Mouse (Mus musculus) midbrain, embryonic 16.5 days (tissue): ENCODE data around the gene Tcf3. TPM values are rescaled to one million over a fixed set of nuclear protein-coding genes. Genes with fewer than 3 reads are reported as not detected.
A peak's percentile ranks its signal among the peaks of the same experiment; 100 is the strongest.

Experiments
- ATAC-seq: fragments of 200-750 bp; cut with Nextera tagmentation; 2 replicates; pipeline ENCODE4 v1.8.0; 2017; ENCODE audit warnings: moderate TSS enrichment
- H3K27ac ChIP-seq: fragments of 300-500 bp; sonication (generic); 2 replicates; pipeline ENCODE4 v1.5.1; 2014; ENCODE audit warnings: mild to moderate bottlenecking, low read length, mixed read lengths
- H3K27me3 ChIP-seq: fragments of 300-500 bp; sonication (generic); 2 replicates; pipeline ENCODE4 v1.6.1; 2014; ENCODE audit warnings: low read depth, low read length, mixed read lengths; ENCODE audit not compliant: control insufficient read depth, insufficient read depth
- H3K36me3 ChIP-seq: fragments of 300-500 bp; sonication (generic); 2 replicates; pipeline ENCODE4 v1.6.1; 2014; ENCODE audit warnings: mild to moderate bottlenecking, low read length, moderate library complexity, mixed read lengths; ENCODE audit not compliant: control insufficient read depth, insufficient read depth
- H3K4me1 ChIP-seq: fragments of 300-500 bp; sonication (generic); 2 replicates; pipeline ENCODE4 v1.6.1; 2014; ENCODE audit warnings: mild to moderate bottlenecking, low read length, mixed read lengths; ENCODE audit not compliant: control insufficient read depth, insufficient read depth
- H3K4me2 ChIP-seq: fragments of 300-500 bp; sonication (generic); 2 replicates; pipeline ENCODE4 v1.6.1; 2014; ENCODE audit warnings: mild to moderate bottlenecking, low read length, mixed read lengths
- H3K4me3 ChIP-seq: fragments of 300-500 bp; sonication (generic); 2 replicates; pipeline ENCODE4 v1.5.1; 2014; ENCODE audit warnings: low read depth, mild to moderate bottlenecking, low read length, moderate library complexity, mixed read lengths
- H3K9ac ChIP-seq: fragments of 300-500 bp; sonication (generic); 2 replicates; pipeline ENCODE4 v1.6.1; 2014; ENCODE audit warnings: low read depth, low read length, mixed read lengths
- H3K9me3 ChIP-seq: fragments of 300-500 bp; sonication (generic); replicated peaks from 2 replicates; pipeline ENCODE4 v1.6.1; 2014; ENCODE audit warnings: mild to moderate bottlenecking, low read length, mixed read lengths; ENCODE audit not compliant: control insufficient read depth, poor library complexity, severe bottlenecking
- WGBS: fragments of 180-500 bp; shearing (Covaris S2); extraction: QIAGEN DNeasy Blood & Tissue Kit; methylation state at CpG from one replicate; pipeline ENCODE4 v1.1.7; 2014; 5-methylcytosine and 5-hydroxymethylcytosine counted together
- polyA plus RNA-seq: library from polyadenylated mRNA; unstranded; fragments of >200 nt; fragmentation: Nextera tagmentation; extraction: Ambion mirVana; gene quantifications from 2 replicates; pipeline ENCODE4 v1.2.1, GENCODE M21; 2015

Tcf3 gene
- polyA plus RNA-seq, 1 experiment from 2014 or later: 30.2 TPM

DNA sequence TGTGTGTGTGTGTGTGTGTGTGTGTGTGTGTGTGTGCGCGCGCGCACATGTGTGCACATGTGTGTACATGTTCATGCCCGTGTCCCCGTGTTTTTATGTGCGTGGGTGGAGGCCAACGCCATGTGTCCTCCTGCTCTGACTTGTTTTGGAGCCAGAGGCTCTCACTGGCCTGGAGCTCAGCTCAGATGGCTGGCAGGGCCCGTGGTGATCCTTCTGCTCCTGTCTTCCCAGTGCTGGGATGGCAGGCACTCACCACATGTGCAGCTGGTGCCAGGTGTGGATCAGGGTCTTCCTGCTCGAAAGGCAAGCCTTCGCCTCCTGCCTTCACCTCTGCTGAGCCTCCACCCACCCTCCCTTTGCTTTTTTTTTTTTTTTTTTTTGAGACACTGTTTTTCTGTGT, 26.2 kb upstream of the Tcf3 start:
- Histone ChIP-seq H3K27ac (no peak overlapping the region), H3K4me3 (no peak overlapping the region), H3K27me3 (no peaks in the 10 kb centered on the region; the same call in 1 of the 2 replicates), H3K9ac (no peak overlapping the region), H3K4me1 (0 out of 2 replicates have a peak, but pooled peaks cover 3% of the 10 kb centered on the region), H3K4me2 (no peak overlapping the region), H3K9me3 (no peaks in the 10 kb centered on the region), H3K36me3 (no peaks in the 10 kb centered on the region)
- 90% methylated on average over 11 of the region's 11 CpGs for WGBS
- no peak for ATAC-seq

- Histone ChIP-seq H3K27me3 (no peaks in the 10 kb centered on the region; the same call in 1 of the 2 replicates), H3K4me2 (no peak overlapping the region), H3K27ac (no peak overlapping the region), H3K36me3 (no peaks in the 10 kb centered on the region), H3K9ac (no peak overlapping the region), H3K9me3 (no peaks in the 10 kb centered on the region), H3K4me1 (no peaks in the 10 kb centered on the region), H3K4me3 (no peak overlapping the region)
- no peak for ATAC-seq
- 80% methylated on average over 10 of the region's 10 CpGs for WGBS
These were observed 25.8 kb upstream of the Tcf3 start for GRCm38 (mm10) chr10:80459236-80459635.

- no peak overlapping the region for H3K27ac ChIP-seq
- H3K4me3 ChIP-seq: no peak overlapping the region
- WGBS: 89% methylated on average over 5 of the region's 5 CpGs
- ATAC-seq: no peak
- H3K4me2 ChIP-seq: no peak overlapping the region
- H3K27me3 ChIP-seq: no peaks in the 10 kb centered on the region
- no peaks in the 10 kb centered on the region for H3K36me3 ChIP-seq
- no peak overlapping the region for H3K9ac ChIP-seq
- H3K9me3 ChIP-seq: no peaks in the 10 kb centered on the region
- no peaks in the 10 kb centered on the region for H3K4me1 ChIP-seq
These were observed 22.2 kb upstream of the Tcf3 start for GRCm38 (mm10) chr10:80455697-80456096.

- WGBS: 83% methylated on average over 5 of the region's 5 CpGs
- Histone ChIP-seq H3K4me3 (no peak overlapping the region), H3K27ac (no peak overlapping the region), H3K9me3 (no peaks in the 10 kb centered on the region), H3K4me2 (no peak overlapping the region), H3K4me1 (no peaks in the 10 kb centered on the region), H3K27me3 (no peaks in the 10 kb centered on the region), H3K9ac (no peak overlapping the region), H3K36me3 (no peaks in the 10 kb centered on the region)
- no peak for ATAC-seq
These were observed 21.3 kb upstream of the Tcf3 start for GRCm38 (mm10) chr10:80454781-80455180.

GRCm38 (mm10) chr10:80453601-80454000, 20.2 kb upstream of the Tcf3 start:
- Histone ChIP-seq H3K4me2 (no peak overlapping the region), H3K27me3 (no peaks in the 10 kb centered on the region), H3K9ac (no peak overlapping the region), H3K36me3 (no peaks in the 10 kb centered on the region), H3K27ac (no peak overlapping the region), H3K9me3 (no peaks in the 10 kb centered on the region), H3K4me1 (no peaks in the 10 kb centered on the region), H3K4me3 (no peak overlapping the region)
- WGBS: 80% methylated on average over 10 of the region's 10 CpGs
- ATAC-seq: no peak

- ATAC-seq: no peak
- H3K4me2 ChIP-seq: no peak overlapping the region
- no peak overlapping the region for H3K27ac ChIP-seq
- H3K4me3 ChIP-seq: no peak overlapping the region
- H3K9ac ChIP-seq: no peak overlapping the region
- no peaks in the 10 kb centered on the region for H3K36me3 ChIP-seq
- no peaks in the 10 kb centered on the region for H3K4me1 ChIP-seq
- 12% methylated on average over 6 of the region's 6 CpGs for WGBS
- H3K27me3 ChIP-seq: no peaks in the 10 kb centered on the region; the same call in 1 of the 2 replicates
- no peaks in the 10 kb centered on the region for H3K9me3 ChIP-seq
These were observed 17.2 kb upstream of the Tcf3 start for GRCm38 (mm10) chr10:80450599-80450998.

DNA sequence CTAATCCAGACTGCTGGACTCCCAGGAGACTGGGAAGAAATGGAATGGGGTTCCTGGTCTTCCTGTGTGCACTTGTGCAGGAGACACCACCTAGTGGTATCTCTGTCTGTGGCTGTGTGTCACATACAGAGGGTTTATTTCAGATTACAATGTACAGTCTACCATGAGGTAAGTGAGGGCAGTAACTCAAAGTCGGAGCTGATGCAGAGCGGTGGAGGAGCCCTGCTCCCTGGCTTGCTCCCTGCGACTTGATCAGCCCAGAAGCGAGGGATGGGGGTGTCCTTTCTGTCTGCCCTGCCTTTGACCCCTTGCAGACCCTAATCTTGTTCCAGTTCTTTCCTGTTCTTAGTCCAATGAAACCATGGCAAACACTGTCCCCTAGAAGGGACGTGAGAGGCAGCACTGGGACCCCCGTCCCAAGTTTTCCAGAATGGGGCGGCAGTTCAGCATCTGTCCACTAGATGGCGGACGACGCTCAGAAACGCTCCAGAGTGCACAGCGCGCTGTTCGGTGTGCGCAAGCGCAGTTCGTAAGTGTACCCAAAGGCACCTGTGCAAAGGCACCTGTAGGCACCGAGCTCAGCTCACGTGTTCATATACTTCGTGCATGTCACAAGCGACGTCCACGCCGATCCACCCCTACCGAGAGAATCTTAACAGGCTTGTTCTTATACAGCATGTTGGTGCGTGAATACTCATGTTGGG, 12.6 kb upstream of the Tcf3 start:
- WGBS: 8% methylated on average over 26 of the region's 26 CpGs
- no peaks in the 10 kb centered on the region; the same call in 1 of the 2 replicates for H3K27me3 ChIP-seq
- H3K9me3 ChIP-seq: no peaks in the 10 kb centered on the region
- H3K27ac ChIP-seq: no peak overlapping the region
- H3K4me3 ChIP-seq: no peak overlapping the region
- no peaks in the 10 kb centered on the region for H3K36me3 ChIP-seq
- peak; percentile 90 for ATAC-seq
- no peak overlapping the region for H3K9ac ChIP-seq
- peak overlapping the region; percentile 52 for H3K4me2 ChIP-seq
- no peaks in the 10 kb centered on the region for H3K4me1 ChIP-seq

- 41% methylated on average over 1 of the region's 1 CpGs for WGBS
- no peaks in the 10 kb centered on the region; the same call in 1 of the 2 replicates for H3K27me3 ChIP-seq
- H3K4me3 ChIP-seq: no peak overlapping the region
- no peak overlapping the region for H3K9ac ChIP-seq
- H3K4me1 ChIP-seq: no peaks in the 10 kb centered on the region
- H3K36me3 ChIP-seq: no peaks in the 10 kb centered on the region
- no peak overlapping the region for H3K27ac ChIP-seq
- H3K9me3 ChIP-seq: no peaks in the 10 kb centered on the region
- no peak overlapping the region for H3K4me2 ChIP-seq
- no peak for ATAC-seq
These were observed 11.6 kb upstream of the Tcf3 start for GRCm38 (mm10) chr10:80445052-80445451.

- Histone ChIP-seq H3K4me1 (no peaks in the 10 kb centered on the region), H3K4me2 (no peak overlapping the region), H3K9me3 (no peaks in the 10 kb centered on the region), H3K27me3 (no peaks in the 10 kb centered on the region; the same call in 1 of the 2 replicates), H3K9ac (no peak overlapping the region), H3K4me3 (no peak overlapping the region), H3K27ac (no peak overlapping the region), H3K36me3 (no peaks in the 10 kb centered on the region)
- no peak for ATAC-seq
- WGBS: 39% methylated on average over 5 of the region's 5 CpGs
These were observed 11.0 kb upstream of the Tcf3 start for GRCm38 (mm10) chr10:80444339-80445045.
